In genomic region chr12:25014938-25015337, GRCm38 (mm10) we compare ENCODE assay signal across 11 mouse cellular contexts.
"Had no signal": no experiment of that assay in that cellular context is flagged by ENCODE, and none has a peak within 500 bp of the region (broad histone marks: within the 10 kb centered on the region; RNA-seq: fewer than 3 reads in every experiment).

No protein-coding gene starts in this region.

- H3K27ac ChIP-seq: kidney, embryonic 15.5 days; left cerebral cortex, adult 2 months; neural tube, embryonic 15.5 days; stomach, postnatal 0 days had no signal

- H3K27me3 ChIP-seq: kidney, embryonic 15.5 days; neural tube, embryonic 15.5 days had no signal

- H3K9ac ChIP-seq: kidney, embryonic 15.5 days; neural tube, embryonic 15.5 days had no signal

- H3K4me1 ChIP-seq: kidney, embryonic 15.5 days; neural tube, embryonic 15.5 days had no signal

- H3K9me3 ChIP-seq: kidney, embryonic 15.5 days; neural tube, embryonic 15.5 days had no signal

- DNase-seq: kidney, postnatal 14 days; lung, adult 18-20 months; lung, postnatal 36 days; midbrain, embryonic 14.5 days; right cerebral cortex, adult 18-20 months; thymus, postnatal 4 days had no signal

- H3K4me2 ChIP-seq: kidney, embryonic 15.5 days; neural tube, embryonic 15.5 days had no signal

- H3K4me3 ChIP-seq: kidney, embryonic 15.5 days; left cerebral cortex, adult 2 months; myocyte; neural tube, embryonic 15.5 days had no signal
